Mouse (Mus musculus) lung, postnatal 0 days (tissue): ENCODE measurements around the gene Nrcam.

Source experiments
- CTCF ChIP-seq: IDR thresholded peaks from 2 replicates; pipeline ENCODE4 v1.5.1; 2016; ENCODE audit warnings: antibody characterized with exemption, mild to moderate bottlenecking
- EP300 ChIP-seq: IDR thresholded peaks from 2 replicates; pipeline ENCODE4 v1.6.1; 2016; ENCODE audit warnings: antibody characterized with exemption, mild to moderate bottlenecking, control low read depth

DNA sequence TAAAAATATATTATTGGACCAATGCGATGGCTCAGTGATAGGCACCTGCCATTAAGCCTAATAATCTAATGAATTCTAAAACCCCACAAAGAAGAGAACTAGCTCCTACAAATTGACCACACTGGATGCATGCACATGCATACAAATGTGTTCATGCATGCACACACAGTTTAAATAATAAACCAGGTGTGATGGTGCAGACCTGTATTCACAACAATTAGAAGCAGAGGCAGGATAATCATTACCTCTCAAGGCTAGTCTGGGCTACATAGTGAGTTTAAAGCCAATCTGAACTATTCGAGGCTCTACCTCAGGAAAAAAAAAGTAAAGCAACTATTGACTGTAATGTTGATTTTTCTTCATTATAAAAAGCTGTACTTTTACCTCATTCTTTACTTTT is 13.5 kb upstream of the Nrcam start:
- TF ChIP-seq CTCF (no peak), EP300 (no peak)
